Mouse (Mus musculus): ENCODE results near the gene Mrps2. TPM values are rescaled to one million over a fixed set of nuclear protein-coding genes. Genes with fewer than 3 reads are reported as not detected.
A peak's percentile ranks its signal among the peaks of the same experiment; 100 is the strongest.

The Mrps2 gene
- total and polyA plus RNA-seq, 3 experiments: 30.5 to 71.4 (median 70.3) TPM

- DNase-seq (ENCODE audit: low read depth, low spot score): peak; percentile 86
- Histone ChIP-seq H3K9me3 (replicated peaks; ENCODE audit: insufficient read depth, low read length) (no peaks in the 10 kb centered on the region), H3K27me3 (ENCODE audit: control insufficient read depth in 1 of 2, insufficient read depth in 2 of 2, low read length in 2 of 2) (peaks cover 0 to 5% of the 10 kb centered on the region in 2 experiments; a peak in 3 of 4 replicates), H3K79me2 (ENCODE audit: control insufficient read depth, insufficient read depth, low read length, poor library complexity) (no peaks in the 10 kb centered on the region; the same call in 1 of the 2 replicates), H3K36me3 (ENCODE audit: control insufficient read depth in 1 of 2, insufficient read depth in 2 of 2, low read length in 2 of 2) (peaks cover 0 to 5% of the 10 kb centered on the region in 2 experiments; a peak in 2 of 4 replicates), H3K4me1 (ENCODE audit: control insufficient read depth in 1 of 2, insufficient read depth in 2 of 2, low read length in 2 of 2) (peaks cover 2 to 14% of the 10 kb centered on the region in 2 experiments; a peak in 3 of 4 replicates), H3K4me3 (ENCODE audit: control insufficient read depth in 1 of 2, insufficient read depth in 1 of 2, low read depth in 2 of 2, low read length in 2 of 2) (peak overlapping the region; percentile 14 to 91; a peak in 1 of 4 replicates), H3K27ac (ENCODE audit: control insufficient read depth, low read depth, low read length) (no peak overlapping the region), H3K9ac (ENCODE audit: control insufficient read depth, low read depth, low read length, poor library complexity, severe bottlenecking) (peak overlapping the region; percentile 23; the same call in 1 of the 2 replicates)
- peak; percentile 56 for TF ChIP-seq SMC3 (IDR thresholded peaks at IDR 0.05; ENCODE audit: low read depth, low read length)
- TF ChIP-seq BHLHE40 (IDR thresholded peaks at IDR 0.05; ENCODE audit: borderline replicate concordance, low read depth, low read length): no peak
- TF ChIP-seq USF1 (IDR thresholded peaks at IDR 0.05; ENCODE audit: low read depth, low read length): no peak
- no peak for TF ChIP-seq CHD1 (IDR thresholded peaks at IDR 0.05; ENCODE audit: low read depth, low read length)
- no peak for TF ChIP-seq MAX (IDR thresholded peaks at IDR 0.05; ENCODE audit: low read length)
- no peak for TF ChIP-seq E2F4 (IDR thresholded peaks at IDR 0.05; ENCODE audit: borderline replicate concordance, low read depth, low read length)
- TF ChIP-seq CTCF (IDR thresholded peaks at IDR 0.05 in 2 of 3, conservative IDR thresholded peaks at IDR 0.05 in 1 of 3; ENCODE audit: control insufficient read depth in 1 of 3, insufficient read depth in 1 of 3, low read depth in 2 of 3, low read length in 3 of 3, poor library complexity in 1 of 3, severe bottlenecking in 1 of 3): peak; percentile 89 to 95 (median 92)
- no peak for TF ChIP-seq MYB (IDR thresholded peaks at IDR 0.05; ENCODE audit: low read depth, low read length)
- no peak for TF ChIP-seq MYC (IDR thresholded peaks at IDR 0.05; ENCODE audit: low read depth, low read length)
- peak; percentile 86; the same call in 1 of the 2 replicates for TF ChIP-seq MAZ (IDR thresholded peaks at IDR 0.05; ENCODE audit: low read depth, low read length)
- no peak for TF ChIP-seq ZMIZ1 (IDR thresholded peaks at IDR 0.05; ENCODE audit: low read depth, low read length)
- TF ChIP-seq SIN3A (IDR thresholded peaks at IDR 0.05; ENCODE audit: low read length): peak; percentile 66
- TF ChIP-seq POLR2A (IDR thresholded peaks at IDR 0.05; ENCODE audit: control insufficient read depth in 1 of 2, insufficient read depth in 1 of 2, low read depth in 1 of 2, low read length in 2 of 2, poor library complexity in 1 of 2): no peak
- TF ChIP-seq NRF1 (IDR thresholded peaks at IDR 0.05; ENCODE audit: insufficient read depth, low read depth, low read length, poor library complexity, severe bottlenecking): no peak
- TF ChIP-seq RAD21 (IDR thresholded peaks at IDR 0.05; ENCODE audit: low read depth, low read length): peak; percentile 64
- TF ChIP-seq KAT2A (conservative IDR thresholded peaks at IDR 0.05; ENCODE audit: low read depth, low read length): no peak
- TF ChIP-seq POLR2AphosphoS2 (IDR thresholded peaks at IDR 0.05; ENCODE audit: low read length): no peak
- no peak for TF ChIP-seq USF2 (IDR thresholded peaks at IDR 0.05; ENCODE audit: borderline replicate concordance in 1 of 2, insufficient read depth in 1 of 2, low read depth in 1 of 2, low read length in 2 of 2)
- peak; percentile 23; the same call in 1 of the 2 replicates for TF ChIP-seq ZC3H11A (IDR thresholded peaks at IDR 0.05; ENCODE audit: low read depth, low read length)
Measured at GRCm38 (mm10) chr2:28514489-28514888, 46.6 kb downstream of the Mrps2 start.

- peak; percentile 88 for DNase-seq (ENCODE audit: low read depth, low spot score)
- H3K36me3 ChIP-seq (ENCODE audit: control insufficient read depth in 1 of 2, insufficient read depth in 2 of 2, low read length in 2 of 2): peaks cover 0 to 5% of the 10 kb centered on the region in 2 experiments; a peak in 2 of 4 replicates
- peaks cover 0 to 14% of the 10 kb centered on the region in 2 experiments; a peak in 2 of 4 replicates for H3K4me1 ChIP-seq (ENCODE audit: control insufficient read depth in 1 of 2, insufficient read depth in 2 of 2, low read length in 2 of 2)
- H3K9ac ChIP-seq (ENCODE audit: control insufficient read depth, low read depth, low read length, poor library complexity, severe bottlenecking): no peak overlapping the region
- no peaks in the 10 kb centered on the region for H3K27me3 ChIP-seq (ENCODE audit: control insufficient read depth in 1 of 2, insufficient read depth in 2 of 2, low read length in 2 of 2)
- no peaks in the 10 kb centered on the region for H3K9me3 ChIP-seq (replicated peaks; ENCODE audit: insufficient read depth, low read length)
- H3K4me3 ChIP-seq (ENCODE audit: control insufficient read depth in 1 of 2, insufficient read depth in 1 of 2, low read depth in 2 of 2, low read length in 2 of 2): no peak overlapping the region
- H3K79me2 ChIP-seq (ENCODE audit: control insufficient read depth, insufficient read depth, low read length, poor library complexity): no peaks in the 10 kb centered on the region; the same call in 1 of the 2 replicates
- no peak overlapping the region for H3K27ac ChIP-seq (ENCODE audit: control insufficient read depth, low read depth, low read length)
- TF ChIP-seq SMC3 (IDR thresholded peaks at IDR 0.05; ENCODE audit: low read depth, low read length) (peak; percentile 88), KAT2A (conservative IDR thresholded peaks at IDR 0.05; ENCODE audit: low read depth, low read length) (no peak), ZC3H11A (IDR thresholded peaks at IDR 0.05; ENCODE audit: low read depth, low read length) (peak; percentile 70), CTCF (IDR thresholded peaks at IDR 0.05 in 2 of 3, conservative IDR thresholded peaks at IDR 0.05 in 1 of 3; ENCODE audit: control insufficient read depth in 1 of 3, insufficient read depth in 1 of 3, low read depth in 2 of 3, low read length in 3 of 3, poor library complexity in 1 of 3, severe bottlenecking in 1 of 3) (peak; percentile 92 to 98 (median 95)), ETS1 (IDR thresholded peaks at IDR 0.05; ENCODE audit: low read depth, low read length) (no peak), CHD2 (IDR thresholded peaks at IDR 0.05; ENCODE audit: low read length) (no peak), HCFC1 (IDR thresholded peaks at IDR 0.05; ENCODE audit: low read depth, low read length) (no peak), JUND (IDR thresholded peaks at IDR 0.05; ENCODE audit: low read depth, low read length) (no peak), RCOR1 (IDR thresholded peaks at IDR 0.05; ENCODE audit: low read depth, low read length) (no peak), NRF1 (IDR thresholded peaks at IDR 0.05; ENCODE audit: insufficient read depth, low read depth, low read length, poor library complexity, severe bottlenecking) (no peak), USF2 (IDR thresholded peaks at IDR 0.05; ENCODE audit: borderline replicate concordance in 1 of 2, insufficient read depth in 1 of 2, low read depth in 1 of 2, low read length in 2 of 2) (no peak), MAZ (IDR thresholded peaks at IDR 0.05; ENCODE audit: low read depth, low read length) (no peak), EP300 (IDR thresholded peaks at IDR 0.05; ENCODE audit: low read depth in 1 of 2, low read length in 2 of 2) (no peak), MYC (IDR thresholded peaks at IDR 0.05; ENCODE audit: low read depth, low read length) (no peak), ZKSCAN1 (IDR thresholded peaks at IDR 0.05; ENCODE audit: low read depth, low read length) (no peak), GATA1 (IDR thresholded peaks at IDR 0.05; ENCODE audit: low read depth, low read length) (no peak), ZMIZ1 (IDR thresholded peaks at IDR 0.05; ENCODE audit: low read depth, low read length) (no peak), RAD21 (IDR thresholded peaks at IDR 0.05; ENCODE audit: low read depth, low read length) (peak; percentile 76), MYB (IDR thresholded peaks at IDR 0.05; ENCODE audit: low read depth, low read length) (no peak)
Measured at GRCm38 (mm10) chr2:28517206-28517909, 49.5 kb downstream of the Mrps2 start.
